Mouse (Mus musculus) forelimb bud, embryonic 11.5 days (tissue): ENCODE measurements around the gene St8sia1.
"Not testable (repeated sequence)": the region's sequence is repeated elsewhere in the genome, so short reads cannot be mapped to it uniquely, and the experiment has no call there.

Experiments used
- DNase-seq: peaks from one replicate; pipeline ENCODE4 v3.0.0-alpha.2; 2012; ENCODE audit warnings: low read depth, low spot score

The St8sia1 gene

DNA sequence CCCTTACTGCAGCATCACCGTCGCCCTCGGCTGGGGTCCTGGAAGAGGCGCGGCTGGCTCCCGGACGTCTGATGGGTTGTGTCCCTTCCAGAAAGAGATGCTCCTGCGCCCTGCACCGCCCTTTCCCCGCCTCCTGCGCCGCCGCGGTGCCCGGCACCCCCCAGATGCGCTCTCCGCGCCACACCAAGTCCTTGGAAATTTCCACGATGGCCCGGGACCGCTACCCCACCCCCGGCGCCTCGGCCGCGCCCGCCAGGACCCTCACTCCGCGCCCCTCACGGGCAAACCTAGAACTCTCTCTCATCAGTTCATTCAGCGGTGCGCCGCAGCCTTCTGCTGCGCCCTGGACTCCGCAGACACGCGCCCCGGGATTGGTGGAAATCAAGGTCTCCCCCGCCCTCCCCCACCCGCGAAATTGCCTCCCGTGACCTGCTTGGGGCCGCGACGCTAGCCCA is at the start of gene St8sia1:
TSS of gene St8sia1 (minus strand) at position 377 of the 455 bp plus-strand sequence.
- peak; percentile 23 for DNase-seq

DNA sequence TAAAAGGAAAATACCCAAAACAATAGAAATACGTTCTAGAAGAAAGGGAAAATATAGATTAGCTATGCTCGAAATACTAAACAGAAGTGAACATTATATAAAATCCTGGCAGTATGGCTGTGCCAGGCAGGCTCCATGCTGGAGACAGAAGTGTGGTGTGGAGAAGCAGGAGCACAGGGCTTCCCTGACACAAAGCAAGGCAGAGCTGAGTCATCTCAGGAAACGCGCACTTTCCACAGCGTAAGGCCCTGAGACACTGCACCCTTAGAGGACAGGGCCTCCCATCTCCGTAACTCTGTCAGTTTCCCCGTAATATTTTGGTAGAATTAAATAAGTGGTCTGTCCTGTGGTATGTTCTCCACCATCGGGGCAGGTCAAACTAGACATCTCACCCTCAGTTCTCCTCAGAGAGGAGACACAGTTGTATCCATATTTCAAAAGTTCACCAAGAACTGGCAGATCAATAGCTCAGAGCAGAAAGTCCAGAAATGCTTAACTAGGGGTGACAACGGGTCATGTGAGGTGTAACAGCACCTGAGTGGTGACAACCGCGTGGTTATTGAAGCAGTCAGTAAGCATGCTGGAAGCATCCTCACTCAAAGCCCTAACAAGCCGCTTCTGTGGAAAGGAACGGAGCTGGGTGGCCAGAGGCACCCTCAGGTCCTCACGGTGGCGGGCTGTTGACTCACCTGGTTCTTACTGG is 48.4 kb upstream of the St8sia1 start:
- no peak for DNase-seq

DNA sequence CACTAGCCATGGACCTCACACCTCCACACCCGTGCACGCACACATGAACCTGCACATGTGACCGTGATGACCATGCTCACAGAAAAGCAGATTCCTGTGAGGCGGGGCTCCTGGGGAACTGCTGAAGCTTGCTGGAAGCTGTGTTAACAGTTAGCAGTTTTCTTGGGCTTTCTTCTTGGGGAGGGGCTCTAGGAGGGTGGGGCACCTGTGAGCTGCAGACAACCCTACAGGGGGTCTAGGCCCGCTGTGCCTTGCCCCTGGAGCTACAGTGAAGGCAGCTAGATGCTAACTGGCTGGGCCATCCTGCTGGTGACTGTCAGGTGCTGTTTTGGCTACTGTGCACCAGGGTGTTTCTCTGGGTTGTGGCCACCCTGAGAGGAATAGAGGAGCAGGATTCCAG is 44.6 kb upstream of the St8sia1 start:
- no peak for DNase-seq

DNA sequence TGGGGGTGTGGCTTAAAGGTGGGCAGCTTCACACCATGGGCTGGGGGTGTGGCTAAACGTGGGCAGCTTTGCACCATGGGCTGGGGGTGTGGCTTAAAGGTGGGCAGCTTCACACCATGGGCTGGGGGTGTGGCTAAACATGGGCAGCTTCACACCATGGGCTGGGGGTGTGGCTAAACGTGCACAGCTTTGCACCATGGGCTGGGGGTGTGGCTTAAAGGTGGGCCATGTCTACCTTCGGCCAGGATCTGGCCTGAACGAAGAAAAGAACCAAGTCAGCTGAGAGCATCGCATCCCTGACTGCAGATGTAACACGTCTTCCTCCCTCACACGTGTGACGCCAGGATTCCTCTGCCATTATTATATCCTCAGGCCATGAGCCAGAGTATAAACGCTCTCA is 41.0 kb upstream of the St8sia1 start:
- not testable (repeated sequence) for DNase-seq

DNA sequence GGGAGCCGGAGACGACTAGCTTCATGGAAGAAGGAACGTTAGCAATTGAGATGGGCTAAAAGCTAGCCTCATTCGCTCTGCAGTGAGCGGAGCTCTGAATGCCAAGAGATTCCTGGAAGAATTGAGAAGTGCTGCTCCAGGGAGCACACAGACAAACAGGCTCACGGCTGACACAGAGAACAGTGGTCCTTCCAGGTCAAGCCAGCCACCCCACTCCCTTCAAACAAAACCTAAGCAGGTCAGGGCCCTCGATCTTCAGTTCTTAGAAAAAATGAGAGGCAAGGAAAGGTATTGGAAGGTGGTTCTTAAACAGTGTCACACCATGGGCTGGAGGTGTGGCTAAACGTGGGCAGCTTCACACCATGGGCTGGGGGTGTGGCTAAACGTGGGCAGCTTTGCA is 40.5 kb upstream of the St8sia1 start:
- no peak for DNase-seq

DNA sequence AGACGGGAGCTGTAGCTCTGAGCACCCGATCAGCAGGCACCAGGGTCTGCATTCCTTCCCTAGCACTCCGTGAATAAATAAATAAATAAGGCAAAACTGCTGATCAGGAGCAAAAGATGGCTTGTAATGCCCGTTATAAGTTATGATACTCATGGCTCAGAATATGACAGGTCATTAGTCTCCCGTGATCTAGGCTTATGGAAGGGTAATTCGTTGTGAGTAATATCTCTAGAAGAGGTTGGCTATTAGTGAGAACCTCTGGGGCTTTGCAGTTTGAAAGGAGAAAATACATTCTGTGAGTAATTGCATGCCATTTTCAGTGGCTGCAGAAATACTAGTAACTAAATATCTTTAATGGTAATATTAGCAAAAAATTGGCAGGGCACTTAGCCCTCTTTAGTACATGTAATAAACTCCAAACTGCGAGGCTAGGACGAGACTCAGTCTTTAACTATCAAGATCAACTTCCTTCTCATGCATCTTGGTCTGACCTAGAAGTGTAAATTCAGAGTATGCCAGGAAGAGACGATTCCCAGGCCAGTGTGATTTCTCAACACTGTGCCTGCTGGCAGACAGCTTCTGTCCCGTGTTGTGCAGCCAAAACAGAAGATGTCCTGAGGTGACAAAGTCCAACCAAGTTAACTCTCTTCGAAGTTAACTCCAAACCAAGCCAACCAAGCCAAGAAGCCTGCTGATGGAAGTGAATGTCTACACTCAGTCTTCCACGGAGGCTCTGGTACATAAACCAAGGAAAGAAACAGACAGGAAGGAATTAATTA is 34.2 kb upstream of the St8sia1 start:
- DNase-seq, result no peak

DNA sequence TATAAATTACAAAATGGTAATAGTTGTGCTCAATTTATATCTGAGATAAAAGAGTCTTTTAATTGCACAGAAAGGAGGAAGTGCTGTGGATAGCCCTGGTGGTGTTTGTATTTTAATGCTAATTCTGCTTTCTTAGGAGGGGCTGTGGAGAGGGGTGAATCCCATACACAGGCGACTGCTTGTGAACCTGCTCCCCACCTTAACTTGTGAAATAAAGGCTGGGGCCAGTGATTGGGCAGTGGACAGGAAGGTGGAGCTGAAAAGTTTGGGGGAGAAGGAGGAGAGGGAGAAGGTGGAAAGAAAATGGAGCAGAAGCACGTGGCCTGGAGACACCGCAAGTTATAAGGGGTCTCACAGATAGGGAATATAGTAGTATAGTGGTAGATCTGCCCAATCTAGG is 32.6 kb upstream of the St8sia1 start:
- no peak for DNase-seq

DNA sequence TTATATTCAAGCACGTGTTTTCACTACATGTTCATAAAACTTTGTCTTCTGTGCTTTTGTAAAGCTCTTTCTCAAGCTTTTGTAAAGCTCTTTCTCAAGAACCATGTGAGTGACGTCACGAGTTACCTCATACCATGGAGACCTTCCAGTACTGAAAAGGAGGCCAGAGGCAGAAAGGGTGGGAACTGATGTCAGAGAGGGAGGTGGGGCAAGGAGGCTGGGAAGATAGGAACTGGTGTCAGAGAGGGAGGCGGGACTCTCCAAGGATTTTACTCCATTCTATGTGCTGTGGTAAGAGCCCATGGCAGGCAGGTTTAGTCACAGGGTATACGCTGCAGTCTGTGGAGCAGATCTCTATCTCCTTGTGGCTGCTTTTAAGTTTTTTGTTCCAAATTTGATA is 31.3 kb upstream of the St8sia1 start:
- no peak for DNase-seq

DNA sequence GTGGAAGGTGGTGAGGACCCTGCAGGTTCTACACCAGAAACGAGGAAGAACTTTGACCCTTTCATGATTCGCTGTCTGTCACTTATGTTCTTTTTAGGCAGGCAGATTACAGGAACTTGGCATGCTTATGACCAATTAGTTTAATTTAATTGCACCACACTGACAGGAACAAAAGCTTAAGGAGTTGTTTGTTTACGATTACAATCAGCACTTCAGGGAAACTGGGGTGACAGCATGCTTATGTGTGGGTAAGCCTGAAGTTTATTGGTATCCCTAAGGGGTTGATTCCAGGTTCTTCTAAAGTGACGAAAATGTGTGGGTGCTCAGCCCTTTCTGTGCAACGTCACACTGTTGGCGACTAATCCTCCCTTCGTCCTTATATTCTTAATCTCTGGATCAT is 30.6 kb upstream of the St8sia1 start:
- no peak for DNase-seq

DNA sequence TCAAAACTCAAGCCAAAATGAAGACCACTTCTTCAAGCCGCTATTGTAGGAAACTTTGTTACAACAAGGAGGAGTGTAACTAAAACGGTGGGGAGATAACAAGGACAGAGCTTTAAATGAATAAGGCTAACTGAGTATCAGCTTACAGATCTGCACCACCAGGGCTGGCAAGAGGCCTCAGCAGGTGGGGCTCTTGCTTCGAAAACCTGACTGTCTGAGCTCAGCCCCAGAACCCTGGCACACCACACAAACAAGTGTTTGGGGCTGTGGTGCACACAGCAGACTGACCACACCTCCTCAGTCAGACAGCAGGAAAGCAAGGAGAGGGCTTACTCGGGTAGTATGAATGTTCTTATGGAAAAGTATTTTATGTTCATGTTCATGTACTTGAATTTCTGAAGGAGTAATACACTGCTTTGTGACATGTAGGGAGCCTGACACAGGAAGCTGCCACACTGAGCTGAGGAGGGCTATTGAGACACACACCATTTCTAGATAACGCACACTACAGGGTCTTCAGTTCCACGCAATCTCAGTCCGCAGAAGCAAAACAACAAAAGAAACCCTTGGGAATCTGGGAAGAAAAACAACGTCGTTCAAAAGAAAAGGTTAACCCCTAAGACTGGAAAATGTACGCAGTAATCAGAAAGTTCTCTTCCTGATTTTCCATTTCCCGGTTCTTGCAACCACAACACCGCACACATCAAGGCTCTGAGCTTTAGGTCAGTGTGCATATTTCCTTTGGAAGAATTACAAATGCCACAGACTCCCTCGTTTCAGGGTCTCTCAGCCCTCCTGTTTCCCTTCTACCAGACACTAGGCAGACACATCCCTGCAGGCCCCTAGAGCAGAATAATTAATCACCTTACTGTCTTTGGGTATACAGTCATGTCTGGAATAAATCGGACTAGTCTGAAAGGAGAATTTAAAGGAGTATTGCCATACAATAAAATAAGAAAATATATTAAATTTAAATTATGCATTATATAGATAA is 29.8 kb upstream of the St8sia1 start:
- DNase-seq, result no peak

DNA sequence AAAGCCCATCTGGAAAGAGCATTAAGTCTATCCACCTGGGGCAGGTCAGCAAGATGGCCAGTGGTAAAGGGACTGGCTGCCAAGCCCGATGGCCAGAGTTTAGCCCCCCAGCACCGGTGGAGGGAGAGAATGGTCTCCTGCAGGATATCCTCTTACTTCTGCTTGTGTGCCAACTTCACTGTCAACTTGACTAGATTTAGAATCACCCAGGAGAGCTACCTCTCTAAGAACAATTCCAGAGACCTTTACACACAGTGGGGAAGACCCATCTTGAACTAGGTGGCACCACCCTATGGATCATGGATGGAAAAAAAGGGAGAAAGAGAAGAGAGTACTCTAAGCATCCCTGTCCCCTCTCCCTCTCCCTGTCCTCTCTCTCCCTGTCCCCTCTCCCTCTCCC is 28.7 kb upstream of the St8sia1 start:
- no peak for DNase-seq

DNA sequence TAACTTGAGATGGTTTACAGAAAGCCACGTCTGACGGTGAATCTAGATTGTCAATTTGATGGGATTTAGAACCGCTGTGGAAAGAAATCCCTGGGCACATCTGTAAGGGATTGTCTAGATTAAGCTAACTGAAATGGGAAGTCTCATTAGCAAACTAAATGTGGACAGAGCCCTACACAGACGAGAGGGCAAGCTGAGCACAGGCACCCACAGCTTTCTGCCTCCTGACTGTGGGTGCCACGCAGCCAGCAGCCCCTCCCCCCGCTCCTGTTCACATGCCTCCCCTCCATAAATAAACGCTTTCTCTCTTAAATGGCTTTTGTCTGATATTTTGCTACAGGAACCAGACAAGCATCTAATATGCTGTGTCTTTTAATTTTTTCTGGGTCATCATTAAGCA is 27.8 kb upstream of the St8sia1 start:
- no peak for DNase-seq

DNA sequence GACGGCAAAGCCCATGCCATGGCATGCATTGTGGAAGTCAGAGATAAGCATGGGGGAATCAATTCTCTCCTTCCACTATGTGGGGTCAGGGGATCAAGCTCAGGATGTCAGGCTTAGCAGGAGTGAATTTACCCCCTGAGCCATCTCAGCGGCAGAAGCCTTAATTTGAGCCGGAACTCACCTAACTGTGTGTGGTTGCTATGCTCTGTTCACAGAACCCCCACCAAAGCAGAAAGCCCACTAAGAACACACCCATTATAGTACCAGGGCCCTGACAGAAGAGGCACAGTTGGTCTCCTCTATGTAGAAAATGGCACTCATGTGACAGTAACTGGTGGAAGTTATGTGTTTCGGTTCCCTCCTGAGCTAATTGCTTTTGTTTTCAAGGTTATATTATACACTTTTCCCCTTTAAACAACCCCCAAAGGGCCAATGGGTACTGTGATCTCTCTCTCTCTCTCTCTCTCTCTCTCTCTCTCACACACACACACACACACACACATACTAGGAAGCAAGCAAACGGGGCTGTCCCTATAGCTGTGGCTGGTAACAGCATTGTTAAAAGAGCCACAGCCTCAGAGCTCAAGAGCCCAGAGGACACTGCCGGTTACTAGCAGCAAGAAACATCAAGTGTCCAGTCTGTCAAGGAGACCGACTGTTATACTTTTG is 27.3 kb upstream of the St8sia1 start:
- no peak for DNase-seq

DNA sequence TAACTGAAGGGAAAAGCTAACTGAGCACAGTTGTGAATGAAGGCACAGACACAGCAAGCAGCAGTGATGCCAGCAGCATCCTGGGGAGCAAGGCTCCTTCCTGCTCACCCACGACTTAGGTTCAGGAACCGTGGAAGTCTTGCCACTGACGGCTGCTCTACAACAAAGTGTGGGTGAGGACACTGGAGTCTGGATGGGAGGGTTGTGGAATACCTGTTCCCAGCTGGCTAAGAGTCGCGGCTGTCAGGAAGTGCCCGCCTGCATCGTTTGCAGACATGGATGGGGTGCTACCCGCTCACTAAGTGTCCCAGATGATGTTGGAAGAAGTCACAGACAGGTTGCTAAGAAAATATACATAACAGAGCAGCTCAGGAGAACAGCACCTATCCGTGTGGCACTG is 26.3 kb upstream of the St8sia1 start:
- DNase-seq, result no peak

DNA sequence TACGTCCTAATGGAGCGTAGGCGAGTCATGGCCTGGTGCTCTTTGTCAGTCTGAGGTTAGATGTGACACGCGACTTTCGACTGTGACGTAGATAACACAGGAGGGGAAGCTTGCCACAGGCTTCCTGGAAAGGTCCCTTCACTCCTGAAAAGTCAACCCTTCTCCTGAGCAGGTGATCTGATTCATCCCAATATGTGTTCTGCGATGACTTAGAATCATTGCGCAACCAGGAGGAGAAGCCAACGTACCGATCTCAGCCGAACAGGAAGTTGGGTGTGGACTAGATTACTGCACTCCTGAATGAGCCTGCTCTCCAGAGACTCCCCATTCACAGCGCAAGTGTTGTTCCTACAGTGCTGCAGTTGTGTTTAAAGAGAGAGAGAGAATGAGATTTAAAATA is 25.2 kb upstream of the St8sia1 start:
- DNase-seq, result no peak

DNA sequence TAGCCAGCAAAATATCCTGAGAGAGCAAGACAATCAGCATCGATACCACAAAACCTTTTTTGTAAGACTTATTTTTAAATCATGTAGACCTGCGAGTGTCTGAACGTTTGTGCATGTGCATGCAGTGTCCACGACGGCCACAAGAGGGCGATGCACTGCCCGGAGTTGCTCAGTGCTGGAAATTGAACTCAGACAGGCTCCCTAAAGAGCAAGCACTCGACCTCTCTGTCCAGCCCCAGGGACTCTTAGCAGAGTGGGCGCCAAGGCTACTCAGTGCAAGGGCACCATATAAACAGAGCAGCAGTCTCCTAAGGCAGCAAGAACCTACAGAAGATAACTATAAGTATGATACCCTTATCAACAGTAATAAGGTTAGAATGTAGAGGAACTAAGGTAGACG is 24.5 kb upstream of the St8sia1 start:
- DNase-seq, result peak; percentile 62

DNA sequence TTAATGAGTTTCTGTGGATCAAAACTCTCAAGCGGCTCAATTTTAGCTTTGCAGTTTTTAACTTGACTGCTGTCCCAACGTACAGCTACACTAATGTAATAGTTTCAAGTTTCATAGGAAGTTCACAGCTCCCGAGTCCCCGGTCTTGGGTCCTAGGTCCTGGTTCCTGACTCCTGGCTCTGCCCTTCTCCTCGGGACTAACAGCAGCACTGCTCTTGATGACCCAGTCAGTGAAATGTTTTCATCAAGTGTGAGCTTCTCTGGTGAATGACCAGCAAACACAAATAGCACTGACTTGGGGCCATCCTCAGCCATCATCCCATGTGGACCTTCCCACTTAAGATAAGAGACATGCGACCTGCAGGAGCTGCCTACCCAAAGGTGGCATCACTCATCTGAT is 24.0 kb upstream of the St8sia1 start:
- no peak for DNase-seq

DNA sequence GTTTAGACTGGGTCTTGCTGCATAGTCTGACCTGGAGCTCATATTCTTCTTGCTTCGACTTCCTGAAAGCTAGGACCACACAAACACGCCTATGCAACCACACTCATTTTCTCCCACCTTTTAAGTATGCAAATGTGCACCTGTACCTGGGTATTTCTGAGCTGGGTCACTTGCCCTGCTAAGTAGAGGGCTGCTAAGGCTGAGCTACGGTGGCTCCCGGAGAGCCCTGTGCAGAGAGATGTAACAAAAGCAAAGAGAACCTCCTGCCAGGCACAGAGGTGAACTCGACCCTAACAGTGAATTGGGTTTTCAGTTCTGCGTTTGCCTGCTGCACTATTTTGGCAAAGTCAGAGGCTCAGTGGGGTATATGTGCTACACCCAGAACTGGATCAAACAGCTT is 23.4 kb upstream of the St8sia1 start:
- no peak for DNase-seq

DNA sequence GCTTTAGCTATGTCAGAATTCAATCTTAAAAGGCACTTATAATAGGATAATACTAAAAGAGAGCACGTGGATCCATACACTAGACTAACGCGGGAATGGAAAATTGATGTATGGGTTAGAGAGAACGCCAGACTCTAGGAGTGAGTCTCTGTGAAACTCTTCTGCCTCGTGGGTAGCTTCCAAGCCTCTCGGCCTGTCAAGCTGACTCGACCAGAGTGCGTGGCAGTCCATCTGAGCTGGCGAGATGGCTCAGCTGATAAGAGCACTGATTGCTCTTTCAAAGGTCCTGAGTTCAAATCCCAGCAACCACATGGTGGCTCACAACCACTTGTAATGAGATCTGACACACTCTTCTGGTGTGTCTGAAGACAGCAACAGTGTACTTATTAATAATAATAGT is 22.5 kb upstream of the St8sia1 start:
- not testable (repeated sequence) for DNase-seq

DNA sequence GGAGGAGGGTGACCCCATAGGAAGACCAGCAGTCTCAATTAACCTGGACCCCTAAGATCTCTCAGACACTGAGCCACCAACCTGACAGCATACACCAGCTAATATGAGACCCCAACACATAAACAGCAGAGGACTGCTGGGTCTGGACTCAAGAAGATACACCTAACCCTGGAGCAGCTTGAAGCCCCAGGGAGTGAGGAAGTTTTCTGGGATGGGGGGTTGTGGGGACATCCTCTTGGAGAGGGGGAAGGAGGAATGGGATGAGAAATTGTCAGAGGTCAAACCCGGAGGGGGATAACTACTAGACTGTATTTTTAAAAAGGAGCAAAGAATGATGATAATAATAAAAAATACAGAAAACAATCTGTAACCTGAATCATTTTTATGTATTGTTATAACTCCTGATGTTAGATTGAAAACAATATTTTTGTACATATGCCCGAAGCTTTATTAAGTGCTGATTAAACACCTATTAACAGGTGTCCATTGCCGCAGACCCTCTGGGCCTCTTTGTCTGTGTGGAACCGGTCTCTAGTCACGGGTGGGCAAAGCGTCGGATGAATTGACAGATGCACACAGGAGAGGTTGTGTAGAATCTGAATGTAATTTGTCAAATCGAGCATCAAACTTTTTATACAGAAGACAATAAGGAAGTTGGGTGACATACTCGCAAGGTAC is 21.4 kb upstream of the St8sia1 start:
- DNase-seq, result not testable (repeated sequence)
